Mouse (Mus musculus) G1E-ER4 (cell line): ENCODE measurements around the gene Pla2g15. TPM values are rescaled to one million over a fixed set of nuclear protein-coding genes. Genes with fewer than 3 reads are reported as not detected.

Experiments used
- GATA1 ChIP-seq: IDR thresholded peaks from one replicate; pipeline ENCODE4 v1.8.0; 2012; ENCODE audit warnings: low read length, inconsistent platforms
- polyA plus RNA-seq: library from polyadenylated mRNA; stranded (reverse); fragments of >175 nt; gene quantifications from 2 replicates; pipeline ENCODE4 v1.2.3, GENCODE M21; 2012

The Pla2g15 gene
- polyA plus RNA-seq = 0.75 and 0.85 TPM in 2 replicates

- TF ChIP-seq GATA1 = no peak
Measured at GRCm38 (mm10) chr8:106149801-106150652, at the start of gene Pla2g15. Gene Pla2g15 (plus strand): TSS chr8:106150399.

- TF ChIP-seq GATA1 = no peak
Measured at GRCm38 (mm10) chr8:106102321-106102720, 47.9 kb upstream of the Pla2g15 start.

- TF ChIP-seq GATA1 = no peak
Measured at GRCm38 (mm10) chr8:106103888-106104287, 46.3 kb upstream of the Pla2g15 start.

- TF ChIP-seq GATA1 = no peak
Measured at GRCm38 (mm10) chr8:106106193-106106592, 44.0 kb upstream of the Pla2g15 start.

- TF ChIP-seq GATA1 = no peak
Measured at GRCm38 (mm10) chr8:106108080-106108479, 42.1 kb upstream of the Pla2g15 start.

- TF ChIP-seq GATA1 = no peak
Measured at GRCm38 (mm10) chr8:106108729-106109128, 41.5 kb upstream of the Pla2g15 start.

- TF ChIP-seq GATA1 = no peak
Measured at GRCm38 (mm10) chr8:106112041-106112440, 38.2 kb upstream of the Pla2g15 start.

- no peak for TF ChIP-seq GATA1
Measured at GRCm38 (mm10) chr8:106112514-106112913, 37.7 kb upstream of the Pla2g15 start.

GRCm38 (mm10) chr8:106115897-106116296 is 34.3 kb upstream of the Pla2g15 start:
- TF ChIP-seq GATA1 = no peak

GRCm38 (mm10) chr8:106123443-106123842 is 26.8 kb upstream of the Pla2g15 start:
- no peak for TF ChIP-seq GATA1

- no peak for TF ChIP-seq GATA1
Measured at GRCm38 (mm10) chr8:106126055-106126454, 24.1 kb upstream of the Pla2g15 start.

GRCm38 (mm10) chr8:106127054-106127453 is 23.1 kb upstream of the Pla2g15 start:
- TF ChIP-seq GATA1 = no peak

- no peak for TF ChIP-seq GATA1
Measured at GRCm38 (mm10) chr8:106127882-106128410, 22.3 kb upstream of the Pla2g15 start.

GRCm38 (mm10) chr8:106129232-106129930 is 20.8 kb upstream of the Pla2g15 start:
- TF ChIP-seq GATA1 = no peak

- TF ChIP-seq GATA1 = no peak
Measured at GRCm38 (mm10) chr8:106129997-106130396, 20.2 kb upstream of the Pla2g15 start.

GRCm38 (mm10) chr8:106130505-106130904 is 19.7 kb upstream of the Pla2g15 start:
- TF ChIP-seq GATA1 = no peak
